Mouse (Mus musculus) heart, postnatal 0 days (tissue): ENCODE measurements around the gene Fam57a.

Experiments
- CTCF ChIP-seq: IDR thresholded peaks from 2 replicates; pipeline ENCODE4 v1.5.1; 2016; ENCODE audit warnings: antibody characterized with exemption, control low read depth, low read depth
- EP300 ChIP-seq: IDR thresholded peaks from 2 replicates; pipeline ENCODE4 v1.6.1; 2016; ENCODE audit warnings: antibody characterized with exemption, low read depth

DNA sequence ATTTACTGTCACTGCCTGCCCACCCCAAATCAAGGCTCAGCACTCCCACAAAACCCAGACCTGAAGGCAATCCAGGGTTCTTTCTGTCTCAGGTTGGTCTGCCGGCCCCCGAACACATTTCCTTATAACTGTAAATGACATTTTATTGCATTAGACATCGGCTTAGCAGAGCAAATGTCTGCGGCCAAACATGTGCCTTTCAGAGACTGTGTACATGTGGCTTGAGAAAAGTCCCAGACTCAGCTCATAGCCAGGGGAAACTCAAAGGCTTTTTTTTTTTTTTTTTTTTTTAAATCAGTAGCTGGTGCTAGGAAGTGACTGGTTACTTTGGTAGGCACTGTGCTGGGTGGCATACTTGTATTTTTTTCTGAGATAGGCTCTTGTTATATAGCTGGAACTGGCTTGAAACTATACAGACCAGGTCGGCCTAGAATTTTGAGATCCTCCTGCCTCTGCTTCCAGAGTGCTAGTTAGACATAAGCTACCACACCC is 36.6 kb downstream of the Fam57a start:
- TF ChIP-seq CTCF = no peak
- TF ChIP-seq EP300 = no peak
